Mouse (Mus musculus) G1E (cell line): Measurements from ENCODE around the gene Ptger4. TPM values are rescaled to one million over a fixed set of nuclear protein-coding genes. Genes with fewer than 3 reads are reported as not detected.
A peak's percentile ranks its signal among the peaks of the same experiment; 100 is the strongest.
"Not testable (repeated sequence)": the region's sequence is repeated elsewhere in the genome, so short reads cannot be mapped to it uniquely, and the experiment has no call there.

Experiments
- ATAC-seq: 2 replicates; pipeline ENCODE4 v1.8.0; 2016; ENCODE audit warnings: mild to moderate bottlenecking; ENCODE audit not compliant: insufficient number of reproducible peaks, poor library complexity, low FRiP score, severe bottlenecking; ENCODE audit errors: extremely low read depth
- DNase-seq: peaks from one replicate; pipeline ENCODE4 v3.0.0; 2012; ENCODE audit warnings: low spot score
- H3K27me3 ChIP-seq: 2 replicates; pipeline ENCODE4 v1.6.1; 2012; ENCODE audit warnings: mild to moderate bottlenecking, low read length, inconsistent platforms; ENCODE audit not compliant: insufficient read depth
- H3K36me3 ChIP-seq: replicated peaks from 2 replicates; pipeline ENCODE3; 2012; ENCODE audit warnings: mild to moderate bottlenecking, inconsistent platforms
- H3K4me1 ChIP-seq: 2 replicates; pipeline ENCODE4 v1.6.1; 2012; ENCODE audit warnings: low read depth, low read length, inconsistent platforms, mixed read lengths; ENCODE audit not compliant: insufficient read depth
- H3K4me3 ChIP-seq: 2 replicates; pipeline ENCODE4 v1.5.1; 2012; ENCODE audit warnings: low read depth, mild to moderate bottlenecking, inconsistent platforms, low read length, moderate library complexity, mixed read lengths
- H3K9me3 ChIP-seq: replicated peaks from 2 replicates; pipeline ENCODE4 v1.6.1; 2012; ENCODE audit warnings: inconsistent platforms
- CTCF ChIP-seq: IDR thresholded peaks from 2 replicates; pipeline ENCODE4 v1.5.1; 2012; ENCODE audit warnings: low read depth, low read length, inconsistent platforms, mixed read lengths
- GATA1 ChIP-seq: IDR thresholded peaks from 2 replicates; pipeline ENCODE4 v1.6.1; 2012; ENCODE audit warnings: borderline replicate concordance, low read length, inconsistent platforms, mixed read lengths
- GATA2 ChIP-seq: IDR thresholded peaks from 2 replicates; pipeline ENCODE4 v1.6.1; 2012; ENCODE audit warnings: low read depth, low read length, inconsistent platforms, borderline replicate concordance
- POLR2AphosphoS5 ChIP-seq: IDR thresholded peaks from 2 replicates; pipeline ENCODE4 v1.6.1; 2012; ENCODE audit warnings: low read depth, low read length, inconsistent platforms; ENCODE audit not compliant: insufficient replicate concordance
- TAL1 ChIP-seq: conservative IDR thresholded peaks from 2 replicates; pipeline ENCODE4 v1.6.1; 2012; ENCODE audit warnings: low read depth, low read length, inconsistent platforms, mixed read lengths
- polyA plus RNA-seq: library from polyadenylated mRNA; stranded (reverse); fragments of >175 nt; gene quantifications from 2 replicates; pipeline ENCODE4 v1.2.3, GENCODE M21; 2012
- total RNA-seq, 2 experiments: library from RNA; stranded (forward) in 1 of 2; stranded (reverse) in 1 of 2; fragments of 200-1000 nt in 1 of 2; fragments of >200 nt in 1 of 2; fragmentation: Nextera tagmentation in 1 of 2; gene quantifications; 2 replicates each; pipeline ENCODE4 v1.2.3; 2014 to 2017

Gene Ptger4
- total and polyA plus RNA-seq, 3 experiments, result 6.9 to 20.5 (median 15.9) TPM

GRCm38 (mm10) chr15:5239361-5239760 is 4.6 kb downstream of the Ptger4 start:
- Histone ChIP-seq H3K9me3 (no peaks in the 10 kb centered on the region), H3K4me3 (peak overlapping the region; percentile 67), H3K27me3 (no peaks in the 10 kb centered on the region), H3K4me1 (peaks cover 66% of the 10 kb centered on the region), H3K36me3 (peaks cover 57% of the 10 kb centered on the region)
- no peak for DNase-seq
- ATAC-seq, result no peak
- TF ChIP-seq CTCF, result no peak
- no peak for TF ChIP-seq GATA2
- TF ChIP-seq POLR2AphosphoS5, result no peak
- TF ChIP-seq TAL1, result no peak
- no peak for TF ChIP-seq GATA1

GRCm38 (mm10) chr15:5238553-5238952 is 5.4 kb downstream of the Ptger4 start:
- no peaks in the 10 kb centered on the region for H3K27me3 ChIP-seq
- peaks cover 65% of the 10 kb centered on the region for H3K4me1 ChIP-seq
- no peak for TF ChIP-seq GATA1
- TF ChIP-seq GATA2, result no peak
- TF ChIP-seq POLR2AphosphoS5, result no peak
- TF ChIP-seq TAL1, result no peak
- TF ChIP-seq CTCF, result no peak
- ATAC-seq (no peak), DNase-seq (no peak)
- H3K36me3 ChIP-seq, result peaks cover 62% of the 10 kb centered on the region
- no peaks in the 10 kb centered on the region for H3K9me3 ChIP-seq
- H3K4me3 ChIP-seq, result peak overlapping the region; percentile 67; the same call in 1 of the 2 replicates

GRCm38 (mm10) chr15:5238073-5238472 is 5.9 kb downstream of the Ptger4 start:
- no peaks in the 10 kb centered on the region for H3K27me3 ChIP-seq
- peaks cover 63% of the 10 kb centered on the region for H3K4me1 ChIP-seq
- ATAC-seq, result no peak
- H3K36me3 ChIP-seq, result peaks cover 67% of the 10 kb centered on the region
- H3K4me3 ChIP-seq, result peak overlapping the region; percentile 67; the same call in 1 of the 2 replicates
- no peak for DNase-seq
- H3K9me3 ChIP-seq, result no peaks in the 10 kb centered on the region
- TF ChIP-seq GATA2 (no peak), TAL1 (no peak), CTCF (no peak)

- DNase-seq, result no peak
- no peak for TF ChIP-seq POLR2AphosphoS5
- H3K4me3 ChIP-seq, result peak overlapping the region; percentile 67; the same call in 1 of the 2 replicates
- H3K36me3 ChIP-seq, result peaks cover 67% of the 10 kb centered on the region
- H3K27me3 ChIP-seq, result no peaks in the 10 kb centered on the region
- peaks cover 54% of the 10 kb centered on the region for H3K4me1 ChIP-seq
- ATAC-seq, result no peak
- no peaks in the 10 kb centered on the region for H3K9me3 ChIP-seq
Measured at GRCm38 (mm10) chr15:5237012-5237660, 6.9 kb downstream of the Ptger4 start.

GRCm38 (mm10) chr15:5236538-5236937 is 7.4 kb downstream of the Ptger4 start:
- Histone ChIP-seq H3K4me1 (peaks cover 53% of the 10 kb centered on the region), H3K36me3 (peaks cover 71% of the 10 kb centered on the region), H3K27me3 (no peaks in the 10 kb centered on the region), H3K4me3 (no peak overlapping the region; the same call in 1 of the 2 replicates), H3K9me3 (no peaks in the 10 kb centered on the region)
- DNase-seq (peak; percentile 30), ATAC-seq (no peak)
- TF ChIP-seq TAL1, result no peak
- no peak for TF ChIP-seq POLR2AphosphoS5
- peak; percentile 89 for TF ChIP-seq CTCF
- no peak for TF ChIP-seq GATA1
- TF ChIP-seq GATA2, result no peak

- no peaks in the 10 kb centered on the region for H3K27me3 ChIP-seq
- peak overlapping the region; percentile 48; the same call in 1 of the 2 replicates for H3K4me3 ChIP-seq
- DNase-seq, result no peak
- peaks cover 49% of the 10 kb centered on the region for H3K4me1 ChIP-seq
- peaks cover 78% of the 10 kb centered on the region for H3K36me3 ChIP-seq
- no peaks in the 10 kb centered on the region for H3K9me3 ChIP-seq
- TF ChIP-seq POLR2AphosphoS5 (no peak), GATA1 (no peak), GATA2 (no peak), TAL1 (no peak), CTCF (no peak)
- no peak for ATAC-seq
Measured at GRCm38 (mm10) chr15:5235527-5235926, 8.5 kb downstream of the Ptger4 start.

GRCm38 (mm10) chr15:5234659-5235058 is 9.3 kb downstream of the Ptger4 start:
- Histone ChIP-seq H3K36me3 (peaks cover 73% of the 10 kb centered on the region), H3K4me3 (peak overlapping the region; percentile 42; the same call in 1 of the 2 replicates), H3K9me3 (no peaks in the 10 kb centered on the region), H3K27me3 (no peaks in the 10 kb centered on the region), H3K4me1 (peaks cover 41% of the 10 kb centered on the region)
- no peak for ATAC-seq
- no peak for TF ChIP-seq GATA1
- TF ChIP-seq TAL1, result no peak
- TF ChIP-seq GATA2, result no peak
- TF ChIP-seq POLR2AphosphoS5, result no peak
- DNase-seq, result no peak

- not testable (repeated sequence) for H3K27me3 ChIP-seq, H3K9me3 ChIP-seq, ATAC-seq, H3K4me3 ChIP-seq, DNase-seq
- Histone ChIP-seq H3K36me3 (peaks cover 60% of the 10 kb centered on the region), H3K4me1 (peaks cover 16% of the 10 kb centered on the region)
Measured at GRCm38 (mm10) chr15:5230746-5231145, 13.2 kb downstream of the Ptger4 start.
